Mouse (Mus musculus) cerebellum, adult 2 months (tissue): ENCODE data around the gene Rnf41.

ENCODE experiments used
- CTCF ChIP-seq: fragments of 200-500 bp; IDR thresholded peaks from 2 replicates; pipeline ENCODE4 v1.5.1; 2011; ENCODE audit warnings: low read depth, mild to moderate bottlenecking, control low read depth, low read length, moderate library complexity, borderline replicate concordance; ENCODE audit not compliant: insufficient read depth
- POLR2A ChIP-seq: fragments of 200-500 bp; IDR thresholded peaks from 2 replicates; pipeline ENCODE4 v1.6.1; 2011; ENCODE audit warnings: low read length, control low read depth, borderline replicate concordance; ENCODE audit not compliant: insufficient read depth

- TF ChIP-seq CTCF (no peak), POLR2A (no peak)
These were observed 27.3 kb downstream of the Rnf41 start for GRCm38 (mm10) chr10:128438675-128439279.
